Mouse (Mus musculus): Measurements from ENCODE around the gene Cgnl1.

- TF ChIP-seq PAX5 (IDR thresholded peaks at IDR 0.05; ENCODE audit: low read length): no peak
- TF ChIP-seq CTCF (conservative IDR thresholded peaks at IDR 0.05 in 1 of 2, IDR thresholded peaks at IDR 0.05 in 1 of 2; ENCODE audit: low read depth in 2 of 2, low read length in 2 of 2): no peak
- TF ChIP-seq POLR2A (IDR thresholded peaks at IDR 0.05; ENCODE audit: low read depth, low read length): no peak
- TF ChIP-seq ETS1 (conservative IDR thresholded peaks at IDR 0.05; ENCODE audit: low read depth, low read length): no peak
- no peak for TF ChIP-seq USF1 (IDR thresholded peaks at IDR 0.05; ENCODE audit: low read depth, low read length)
- no peak for TF ChIP-seq ZKSCAN1 (IDR thresholded peaks at IDR 0.05; ENCODE audit: borderline replicate concordance, low read depth, low read length)
- no peak for TF ChIP-seq NRF1 (IDR thresholded peaks at IDR 0.05; ENCODE audit: low read depth, low read length)
- no peak for TF ChIP-seq ELF1 (IDR thresholded peaks at IDR 0.05; ENCODE audit: low read depth, low read length)
Observed at GRCm38 (mm10) chr9:71582771-71583170, 188.6 kb downstream of the Cgnl1 start.
